Mouse (Mus musculus): Measurements from ENCODE around the gene H2al1b.
"Not testable (repeated sequence)": the region's sequence is repeated elsewhere in the genome, so short reads cannot be mapped to it uniquely, and the experiment has no call there.

The H2al1b gene

DNA sequence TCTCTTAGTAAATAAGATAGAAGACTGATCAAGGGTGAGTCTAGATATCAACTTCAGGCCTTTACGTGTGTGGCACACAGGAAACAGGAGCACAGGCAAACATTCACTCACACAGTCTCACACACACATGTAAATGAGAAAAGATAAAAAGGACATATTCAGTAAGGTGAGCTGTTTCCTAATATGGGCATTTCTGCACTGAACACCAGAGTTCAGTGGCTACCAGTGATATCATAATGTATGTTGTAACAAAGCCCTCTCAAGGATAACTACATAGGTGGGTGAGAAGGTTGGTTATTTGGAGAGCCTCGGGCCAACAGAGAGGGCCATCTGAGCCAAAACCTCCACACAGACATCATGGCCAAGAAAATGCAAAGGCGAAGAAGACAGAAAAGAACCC lies at the start of gene H2al1b:
TSS of gene H2al1b (plus strand) at position 301 of the 400 bp plus-strand sequence.
- DNase-seq, result not testable (repeated sequence)

DNA sequence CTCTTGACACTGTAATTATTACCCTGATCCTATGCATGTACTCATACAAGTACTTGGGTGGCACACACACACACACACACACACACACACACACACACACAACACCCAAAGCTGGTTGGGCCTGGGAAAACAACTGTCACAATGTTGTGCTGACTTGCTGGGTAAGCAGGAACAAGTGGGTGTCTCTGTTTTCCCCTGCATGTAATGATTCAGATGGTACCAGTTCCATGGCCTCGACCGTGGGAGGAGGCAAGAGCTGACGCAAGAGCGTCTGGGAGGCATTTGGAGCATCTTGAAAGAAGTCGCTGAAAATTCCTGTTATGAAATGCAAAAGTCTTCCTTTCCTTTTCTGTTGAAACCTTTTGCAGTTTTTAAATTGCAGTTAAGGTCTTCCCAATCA lies 48.2 kb upstream of the H2al1b start:
- DNase-seq, result no peak

DNA sequence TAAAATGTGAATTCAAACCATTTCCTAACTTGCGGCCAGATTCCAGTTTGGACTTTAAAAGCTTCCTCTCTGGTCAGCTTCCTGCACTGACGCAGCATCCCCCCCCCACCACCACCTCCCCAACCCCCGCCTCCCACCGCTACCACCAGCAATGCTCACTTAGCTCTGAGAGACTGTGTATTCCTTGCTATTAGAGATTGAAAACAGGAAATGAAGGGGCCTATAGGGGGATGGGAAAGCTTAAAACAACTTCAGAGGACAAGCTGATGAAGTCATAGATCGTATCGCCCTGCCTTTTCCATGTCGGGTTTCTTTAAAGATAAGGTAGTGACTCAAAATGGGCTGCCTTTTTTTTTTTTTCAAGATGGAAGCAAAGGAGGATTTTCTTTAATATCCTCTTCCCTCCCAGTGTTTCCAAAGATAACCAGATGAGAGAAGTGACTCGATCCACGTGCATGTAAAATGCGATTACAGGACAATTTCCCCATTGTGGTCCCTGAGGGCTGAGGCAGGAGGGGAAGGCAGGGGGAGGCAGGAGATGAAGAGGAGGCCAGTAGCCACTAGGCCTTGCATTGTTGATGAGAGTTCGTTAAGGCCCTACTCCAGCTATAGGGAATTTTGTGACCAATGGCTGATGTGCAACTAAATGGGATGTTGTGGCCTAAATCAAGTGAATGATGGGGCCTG lies 47.6 kb upstream of the H2al1b start:
- no peak for DNase-seq

DNA sequence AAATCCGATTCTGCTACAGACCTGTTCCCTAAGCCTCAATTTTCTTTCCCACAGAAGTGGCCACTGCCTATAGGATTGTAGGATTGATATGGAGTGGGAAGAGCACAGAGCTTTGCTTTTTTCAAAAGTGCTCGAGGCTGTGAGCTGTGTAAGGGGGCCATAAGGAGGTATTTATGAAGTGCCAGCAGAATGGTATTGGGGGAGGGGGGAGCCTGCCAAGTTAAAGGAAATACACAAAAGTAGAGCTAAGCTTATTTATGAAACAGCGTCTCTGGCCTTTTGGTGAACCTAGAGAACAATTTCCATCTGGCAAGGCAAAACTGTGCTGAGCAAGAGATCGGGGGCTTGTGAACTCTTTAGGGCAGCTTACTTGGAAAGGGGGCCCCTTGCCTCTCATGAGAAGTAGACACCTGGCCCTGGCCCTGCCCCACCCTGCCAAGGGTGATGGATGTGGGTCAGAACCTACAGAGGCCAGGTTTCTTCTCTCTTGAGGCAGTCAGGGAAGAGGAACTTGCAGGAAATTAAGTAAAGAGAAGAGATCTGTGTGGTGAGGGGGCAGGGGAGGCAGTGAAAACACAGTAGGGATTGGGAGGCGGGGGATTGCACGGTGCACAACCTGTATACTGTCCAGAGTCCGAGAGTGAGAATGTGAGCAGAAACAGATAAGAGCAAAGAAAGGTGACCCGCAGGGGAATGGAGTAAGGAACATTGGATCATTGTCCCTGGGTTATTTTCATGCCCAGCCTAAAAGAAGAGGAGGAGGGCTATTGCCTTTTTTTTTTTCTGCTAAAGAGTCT lies 46.5 kb upstream of the H2al1b start:
- no peak for DNase-seq

DNA sequence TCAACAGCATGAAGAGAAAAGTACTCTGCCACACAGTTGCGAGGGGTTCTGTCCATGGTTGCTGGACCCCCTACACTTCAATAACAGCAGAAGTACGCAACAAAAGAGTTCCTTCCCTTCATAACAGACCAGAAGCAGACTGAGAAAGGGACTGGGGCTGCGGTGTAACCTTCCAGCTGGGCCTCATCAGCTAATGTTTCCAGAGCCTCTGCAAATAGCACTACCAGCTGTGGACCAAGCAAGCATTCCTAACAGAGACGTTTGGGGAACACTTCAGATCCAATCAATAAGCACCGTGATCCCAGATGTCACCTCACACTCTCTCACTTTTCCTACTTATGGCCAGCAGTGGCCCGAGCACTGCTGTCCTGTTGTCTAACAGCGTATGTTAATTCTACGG lies 37.3 kb upstream of the H2al1b start:
- no peak for DNase-seq

DNA sequence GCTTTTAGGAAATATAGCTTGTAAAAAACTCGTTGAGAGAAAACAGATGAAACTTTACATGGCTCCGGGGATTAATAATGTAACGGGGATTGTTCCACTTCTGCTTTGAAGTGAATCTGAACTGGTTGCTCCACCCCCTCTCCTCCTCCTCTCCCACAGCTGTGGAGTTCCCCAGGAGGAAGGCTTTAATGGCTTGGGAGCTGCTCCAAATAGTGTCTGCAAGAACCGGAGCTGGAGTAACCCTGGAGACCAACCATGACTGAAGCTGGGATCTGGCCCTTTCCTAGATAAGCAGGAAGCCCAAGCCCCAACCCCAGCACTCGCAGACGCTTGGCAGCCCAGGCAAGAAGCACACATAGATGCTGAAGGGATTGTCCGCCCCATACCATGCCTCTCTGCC lies 34.4 kb upstream of the H2al1b start:
- DNase-seq, result no peak

DNA sequence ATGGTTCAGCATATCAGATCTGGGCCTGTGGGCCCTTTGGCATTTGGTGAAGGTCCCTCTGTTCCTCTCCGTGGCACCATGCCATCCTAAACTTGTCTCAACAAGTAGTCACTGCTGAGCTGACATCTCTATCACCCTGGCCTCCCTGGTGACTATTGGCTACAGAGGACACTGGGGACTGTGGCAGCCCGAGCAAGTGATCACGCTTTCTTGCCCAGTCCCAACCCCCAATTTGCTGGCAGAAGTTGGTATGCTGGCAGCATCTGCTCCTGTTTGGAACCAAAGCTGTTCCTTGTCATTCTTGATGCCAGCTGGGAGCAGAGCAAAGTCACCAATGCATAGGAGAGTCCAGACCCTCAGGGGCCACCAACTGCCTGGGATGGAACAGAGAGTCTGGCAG lies 33.2 kb upstream of the H2al1b start:
- DNase-seq, result peak; percentile 10

DNA sequence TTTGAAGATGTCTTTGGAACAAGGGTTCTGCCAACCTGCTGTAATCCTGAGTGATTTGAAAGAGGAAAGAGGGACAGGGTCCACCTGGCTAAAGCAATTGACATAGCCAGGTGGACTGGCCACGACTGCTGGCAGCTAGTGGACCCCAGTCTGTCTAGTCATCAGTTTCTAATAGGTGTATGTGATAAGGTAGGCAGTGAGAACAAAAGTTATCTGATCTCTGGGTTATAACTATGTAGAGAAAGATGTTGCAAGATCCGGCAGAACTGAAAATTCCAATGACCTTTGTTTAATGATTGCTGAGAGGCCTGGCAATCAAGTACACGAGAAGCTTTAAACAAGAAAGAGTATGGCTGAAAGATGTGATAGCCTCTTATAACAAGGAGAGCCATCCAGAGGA lies 29.0 kb upstream of the H2al1b start:
- DNase-seq, result no peak

DNA sequence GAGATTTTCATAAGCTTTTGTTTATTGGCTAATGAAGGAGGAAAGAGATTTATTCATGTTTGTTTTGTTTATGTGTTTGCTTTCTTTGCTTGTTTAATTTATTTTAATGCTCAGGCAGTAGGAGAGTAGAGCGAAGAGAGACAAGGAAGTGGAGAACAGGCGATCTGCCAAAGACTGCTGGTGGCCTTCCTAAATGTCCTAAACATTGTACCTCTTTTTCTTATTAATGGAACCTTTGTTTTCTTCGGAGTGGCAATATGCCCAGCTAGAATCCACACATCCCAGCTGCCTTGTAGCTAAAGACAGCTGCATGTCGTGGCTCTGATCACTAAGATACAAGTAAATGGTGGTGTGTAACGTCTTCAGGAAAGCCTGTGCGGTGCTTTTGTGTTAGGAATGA lies 25.1 kb upstream of the H2al1b start:
- no peak for DNase-seq

DNA sequence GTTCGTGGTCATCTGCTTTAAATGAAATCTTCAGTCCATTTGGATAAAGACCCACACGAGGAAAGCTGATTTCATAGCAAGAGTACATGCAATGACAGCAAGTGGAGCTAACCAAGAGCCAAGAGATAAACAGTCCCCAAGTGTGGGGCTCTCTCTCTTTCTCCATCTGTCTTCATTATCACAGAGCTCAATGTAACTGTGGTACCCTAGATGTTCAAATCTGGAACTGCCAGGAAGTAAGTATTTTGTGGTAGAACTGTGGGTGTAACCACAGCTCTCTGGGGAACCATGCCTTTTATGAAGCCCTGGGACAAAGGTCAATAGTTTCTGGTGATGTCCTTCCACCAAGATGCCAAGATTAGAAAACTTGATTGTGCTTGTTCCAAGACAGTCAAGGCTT lies 21.5 kb upstream of the H2al1b start:
- no peak for DNase-seq

DNA sequence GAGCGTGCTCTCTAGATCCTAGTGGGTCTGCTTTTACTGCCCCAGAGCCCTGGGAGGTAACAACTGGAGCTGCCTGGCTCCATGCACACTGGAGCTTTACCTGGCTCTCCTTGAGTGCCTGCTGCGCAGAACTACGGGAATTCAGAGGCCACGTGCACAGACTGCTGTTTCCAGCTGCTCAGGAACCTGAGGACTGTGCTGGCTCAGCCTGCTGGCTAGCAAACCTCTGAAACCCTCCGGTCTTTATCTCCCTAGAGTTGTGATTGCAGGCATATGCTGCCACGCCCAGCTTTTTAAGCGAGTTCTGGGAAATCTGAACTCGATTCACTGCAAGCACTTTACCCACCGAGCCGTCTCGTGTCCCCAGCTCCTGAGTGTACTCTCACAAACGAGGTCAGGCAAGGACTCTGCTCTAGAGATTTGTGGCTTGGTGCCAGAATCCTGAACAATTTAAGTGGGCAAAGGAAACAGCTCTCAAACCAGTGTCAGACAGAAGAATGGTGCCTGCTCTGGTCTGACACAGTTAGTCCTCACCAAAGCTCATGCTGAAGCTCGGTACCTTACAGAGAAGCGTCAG lies 13.8 kb upstream of the H2al1b start:
- DNase-seq, result no peak

DNA sequence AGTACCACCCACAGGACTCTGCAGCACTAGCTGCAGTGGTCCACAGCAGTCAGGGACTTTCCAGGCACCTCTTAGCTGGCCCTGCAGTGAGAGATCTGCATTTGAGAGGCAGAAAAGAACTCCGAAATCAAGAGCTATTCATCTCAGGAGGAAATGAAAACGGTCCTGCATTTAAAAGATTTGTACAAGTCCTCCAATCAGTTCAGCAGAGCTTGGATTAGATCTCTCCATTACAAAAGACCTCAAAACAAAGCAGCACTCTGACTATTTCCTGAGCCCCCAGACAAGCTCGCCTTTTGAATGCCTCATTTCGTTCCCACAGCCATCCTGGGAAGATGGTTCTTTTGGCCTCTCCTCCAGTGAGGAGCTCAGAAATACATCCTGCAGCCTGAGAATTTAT lies 13.0 kb upstream of the H2al1b start:
- no peak for DNase-seq

DNA sequence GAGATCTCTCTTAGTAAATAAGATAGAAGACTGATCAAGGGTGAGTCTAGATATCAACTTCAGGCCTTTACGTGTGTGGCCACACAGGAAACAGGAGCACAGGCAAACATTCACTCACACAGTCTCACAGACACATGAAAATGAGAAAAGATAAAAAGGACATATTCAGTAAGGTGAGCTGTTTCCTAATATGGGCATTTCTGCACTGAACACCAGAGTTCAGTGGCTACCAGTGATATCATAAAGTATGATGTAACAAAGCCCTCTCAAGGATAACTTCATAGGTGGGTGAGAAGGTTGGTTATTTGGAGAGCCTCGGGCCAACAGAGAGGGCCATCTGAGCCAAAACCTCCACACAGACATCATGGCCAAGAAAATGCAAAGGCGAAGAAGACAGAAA lies 3.3 kb upstream of the H2al1b start, which contains the start of gene H2al1a:
TSS of gene H2al1a (plus strand) at position 301 of the 400 bp plus-strand sequence.
- not testable (repeated sequence) for DNase-seq

DNA sequence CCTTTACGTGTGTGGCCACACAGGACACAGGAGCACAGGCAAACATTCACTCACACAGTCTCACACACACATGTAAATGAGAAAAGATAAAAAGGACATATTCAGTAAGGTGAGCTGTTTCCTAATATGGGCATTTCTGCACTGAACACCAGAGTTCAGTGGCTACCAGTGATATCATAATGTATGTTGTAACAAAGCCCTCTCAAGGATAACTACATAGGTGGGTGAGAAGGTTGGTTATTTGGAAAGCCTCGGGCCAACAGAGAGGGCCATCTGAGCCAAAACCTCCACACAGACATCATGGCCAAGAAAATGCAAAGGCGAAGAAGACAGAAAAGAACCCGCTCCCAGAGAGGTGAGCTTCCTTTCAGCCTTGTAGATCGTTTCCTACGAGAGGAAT lies 3.1 kb downstream of the H2al1b start, which contains the start of gene H2al1c:
TSS of gene H2al1c (plus strand) at position 301 of the 400 bp plus-strand sequence.
- DNase-seq, result not testable (repeated sequence)

DNA sequence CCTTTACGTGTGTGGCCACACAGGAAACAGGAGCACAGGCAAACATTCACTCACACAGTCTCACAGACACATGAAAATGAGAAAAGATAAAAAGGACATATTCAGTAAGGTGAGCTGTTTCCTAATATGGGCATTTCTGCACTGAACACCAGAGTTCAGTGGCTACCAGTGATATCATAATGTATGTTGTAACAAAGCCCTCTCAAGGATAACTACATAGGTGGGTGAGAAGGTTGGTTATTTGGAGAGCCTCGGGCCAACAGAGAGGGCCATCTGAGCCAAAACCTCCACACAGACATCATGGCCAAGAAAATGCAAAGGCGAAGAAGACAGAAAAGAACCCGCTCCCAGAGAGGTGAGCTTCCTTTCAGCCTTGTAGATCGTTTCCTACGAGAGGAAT lies 6.3 kb downstream of the H2al1b start, which contains the start of gene H2al1d:
TSS of gene H2al1d (plus strand) at position 301 of the 400 bp plus-strand sequence.
- DNase-seq, result not testable (repeated sequence)

DNA sequence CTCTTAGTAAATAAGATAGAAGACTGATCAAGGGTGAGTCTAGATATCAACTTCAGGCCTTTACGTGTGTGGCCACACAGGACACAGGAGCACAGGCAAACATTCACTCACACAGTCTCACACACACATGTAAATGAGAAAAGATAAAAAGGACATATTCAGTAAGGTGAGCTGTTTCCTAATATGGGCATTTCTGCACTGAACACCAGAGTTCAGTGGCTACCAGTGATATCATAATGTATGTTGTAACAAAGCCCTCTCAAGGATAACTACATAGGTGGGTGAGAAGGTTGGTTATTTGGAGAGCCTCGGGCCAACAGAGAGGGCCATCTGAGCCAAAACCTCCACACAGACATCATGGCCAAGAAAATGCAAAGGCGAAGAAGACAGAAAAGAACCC lies 9.4 kb downstream of the H2al1b start, which contains the start of gene H2al1e:
TSS of gene H2al1e (plus strand) at position 301 of the 400 bp plus-strand sequence.
- DNase-seq, result not testable (repeated sequence)

DNA sequence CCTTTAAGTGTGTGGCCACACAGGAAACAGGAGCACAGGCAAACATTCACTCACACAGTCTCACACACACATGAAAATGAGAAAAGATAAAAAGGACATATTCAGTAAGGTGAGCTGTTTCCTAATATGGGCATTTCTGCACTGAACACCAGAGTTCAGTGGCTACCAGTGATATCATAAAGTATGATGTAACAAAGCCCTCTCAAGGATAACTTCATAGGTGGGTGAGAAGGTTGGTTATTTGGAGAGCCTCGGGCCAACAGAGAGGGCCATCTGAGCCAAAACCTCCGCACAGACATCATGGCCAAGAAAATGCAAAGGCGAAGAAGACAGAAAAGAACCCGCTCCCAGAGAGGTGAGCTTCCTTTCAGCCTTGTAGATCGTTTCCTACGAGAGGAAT lies 12.6 kb downstream of the H2al1b start, which contains the start of gene H2al1f:
TSS of gene H2al1f (plus strand) at position 301 of the 400 bp plus-strand sequence.
- not testable (repeated sequence) for DNase-seq

DNA sequence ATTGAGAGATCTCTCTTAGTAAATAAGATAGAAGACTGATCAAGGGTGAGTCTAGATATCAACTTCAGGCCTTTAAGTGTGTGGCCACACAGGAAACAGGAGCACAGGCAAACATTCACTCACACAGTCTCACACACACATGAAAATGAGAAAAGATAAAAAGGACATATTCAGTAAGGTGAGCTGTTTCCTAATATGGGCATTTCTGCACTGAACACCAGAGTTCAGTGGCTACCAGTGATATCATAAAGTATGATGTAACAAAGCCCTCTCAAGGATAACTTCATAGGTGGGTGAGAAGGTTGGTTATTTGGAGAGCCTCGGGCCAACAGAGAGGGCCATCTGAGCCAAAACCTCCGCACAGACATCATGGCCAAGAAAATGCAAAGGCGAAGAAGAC lies 15.7 kb downstream of the H2al1b start, which contains the start of gene H2al1g:
TSS of gene H2al1g (plus strand) at position 301 of the 400 bp plus-strand sequence.
- DNase-seq, result not testable (repeated sequence)

DNA sequence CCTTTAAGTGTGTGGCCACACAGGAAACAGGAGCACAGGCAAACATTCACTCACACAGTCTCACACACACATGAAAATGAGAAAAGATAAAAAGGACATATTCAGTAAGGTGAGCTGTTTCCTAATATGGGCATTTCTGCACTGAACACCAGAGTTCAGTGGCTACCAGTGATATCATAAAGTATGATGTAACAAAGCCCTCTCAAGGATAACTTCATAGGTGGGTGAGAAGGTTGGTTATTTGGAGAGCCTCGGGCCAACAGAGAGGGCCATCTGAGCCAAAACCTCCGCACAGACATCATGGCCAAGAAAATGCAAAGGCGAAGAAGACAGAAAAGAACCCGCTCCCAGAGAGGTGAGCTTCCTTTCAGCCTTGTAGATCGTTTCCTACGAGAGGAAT lies 19.0 kb downstream of the H2al1b start, which contains the start of gene H2al1h:
TSS of gene H2al1h (plus strand) at position 301 of the 400 bp plus-strand sequence.
- DNase-seq, result not testable (repeated sequence)

DNA sequence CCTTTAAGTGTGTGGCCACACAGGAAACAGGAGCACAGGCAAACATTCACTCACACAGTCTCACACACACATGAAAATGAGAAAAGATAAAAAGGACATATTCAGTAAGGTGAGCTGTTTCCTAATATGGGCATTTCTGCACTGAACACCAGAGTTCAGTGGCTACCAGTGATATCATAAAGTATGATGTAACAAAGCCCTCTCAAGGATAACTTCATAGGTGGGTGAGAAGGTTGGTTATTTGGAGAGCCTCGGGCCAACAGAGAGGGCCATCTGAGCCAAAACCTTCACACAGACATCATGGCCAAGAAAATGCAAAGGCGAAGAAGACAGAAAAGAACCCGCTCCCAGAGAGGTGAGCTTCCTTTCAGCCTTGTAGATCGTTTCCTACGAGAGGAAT lies 22.1 kb downstream of the H2al1b start, which contains the start of gene H2al1i:
TSS of gene H2al1i (plus strand) at position 301 of the 400 bp plus-strand sequence.
- not testable (repeated sequence) for DNase-seq

DNA sequence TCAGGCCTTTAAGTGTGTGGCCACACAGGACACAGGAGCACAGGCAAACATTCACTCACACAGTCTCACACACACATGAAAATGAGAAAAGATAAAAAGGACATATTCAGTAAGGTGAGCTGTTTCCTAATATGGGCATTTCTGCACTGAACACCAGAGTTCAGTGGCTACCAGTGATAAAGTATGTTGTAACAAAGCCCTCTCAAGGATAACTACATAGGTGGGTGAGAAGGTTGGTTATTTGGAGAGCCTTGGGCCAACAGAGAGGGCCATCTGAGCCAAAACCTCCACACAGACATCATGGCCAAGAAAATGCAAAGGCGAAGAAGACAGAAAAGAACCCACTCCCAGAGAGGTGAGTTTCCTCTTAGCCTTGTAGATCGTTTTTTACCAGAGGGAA lies 25.3 kb downstream of the H2al1b start, which contains the start of gene H2al1j:
TSS of gene H2al1j (plus strand) at position 301 of the 400 bp plus-strand sequence.
- not testable (repeated sequence) for DNase-seq

DNA sequence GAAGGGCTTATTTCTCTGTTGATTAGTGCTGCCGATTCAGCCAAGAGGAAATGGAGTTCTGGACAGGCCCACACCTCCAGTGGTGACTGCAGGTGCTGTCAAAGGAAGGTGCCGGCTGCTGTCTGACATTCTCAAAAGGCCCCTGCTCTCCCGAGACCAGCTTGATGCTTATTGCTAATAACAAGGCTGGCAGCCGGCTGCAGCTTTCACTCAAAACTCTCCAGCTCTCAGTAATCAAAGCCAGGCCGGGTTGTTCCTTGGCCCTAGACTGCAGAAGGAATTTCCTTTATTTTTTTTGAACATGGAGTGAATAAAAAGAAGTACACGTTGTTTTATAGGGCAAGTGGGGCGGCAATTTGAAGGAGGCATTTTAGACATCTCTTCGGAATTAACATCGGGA lies 43.5 kb downstream of the H2al1b start:
- DNase-seq, result peak; percentile 8

DNA sequence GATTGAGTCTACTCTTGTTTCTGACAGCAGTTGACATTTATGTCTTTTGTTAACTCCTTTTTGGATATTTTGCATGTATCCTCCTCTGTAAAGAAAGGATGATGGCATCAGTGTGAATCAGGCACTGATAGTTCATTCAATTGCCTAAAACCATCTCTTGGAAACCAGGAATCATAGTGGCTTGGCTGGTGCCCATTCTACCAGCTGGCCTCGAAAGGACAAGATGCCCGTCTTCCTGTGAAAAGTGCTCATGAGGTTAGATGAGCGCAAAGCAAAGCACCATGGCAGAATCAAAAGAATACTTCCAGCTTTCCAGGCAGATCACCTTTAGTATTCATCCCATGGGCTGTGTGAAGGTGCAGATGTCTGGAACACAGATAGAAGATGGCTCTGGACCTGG lies 44.5 kb downstream of the H2al1b start:
- DNase-seq, result peak; percentile 31
